Mouse (Mus musculus): Measurements from ENCODE around the gene Fhit.

Gene Fhit

DNA sequence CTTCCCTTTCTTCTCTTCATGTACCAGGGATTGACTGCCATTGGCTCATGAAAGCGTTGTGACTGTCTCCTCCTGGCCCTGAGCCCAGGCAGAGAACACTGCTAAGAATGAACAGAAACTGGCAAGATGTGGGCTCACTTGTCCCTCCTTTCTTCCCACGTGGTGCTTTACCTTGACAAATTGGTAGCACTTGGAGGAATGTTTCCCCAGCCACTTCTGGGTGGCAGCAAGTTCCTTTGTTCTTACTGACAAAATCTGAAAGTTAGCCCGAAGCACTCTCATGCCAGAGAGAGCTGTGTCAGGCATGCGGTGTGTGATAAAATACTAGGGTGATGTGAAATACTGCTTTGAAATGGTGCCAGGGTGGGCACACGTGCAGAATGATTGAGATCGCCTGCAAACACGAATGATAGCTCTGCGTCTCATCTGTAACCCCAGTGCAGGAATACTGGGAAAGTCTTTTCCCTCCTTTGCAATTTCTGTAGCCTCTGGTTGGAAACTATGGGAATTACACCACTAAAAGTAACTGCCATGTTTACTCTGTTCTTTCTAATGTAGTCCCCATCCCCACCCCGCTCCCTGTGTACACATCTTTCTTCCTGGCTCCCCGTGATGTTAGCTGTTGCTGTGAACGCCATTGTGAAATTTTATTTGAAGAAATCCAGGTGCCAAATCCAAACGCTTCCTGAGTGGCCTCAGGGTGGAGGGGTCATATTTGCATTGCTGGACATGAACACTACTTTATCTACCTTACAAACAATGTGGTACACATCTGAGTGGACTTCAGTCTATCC is 1555.1 kb downstream of the Fhit start:
- in situ Hi-C loops (cut with MseI, MboI), result no loop called here

DNA sequence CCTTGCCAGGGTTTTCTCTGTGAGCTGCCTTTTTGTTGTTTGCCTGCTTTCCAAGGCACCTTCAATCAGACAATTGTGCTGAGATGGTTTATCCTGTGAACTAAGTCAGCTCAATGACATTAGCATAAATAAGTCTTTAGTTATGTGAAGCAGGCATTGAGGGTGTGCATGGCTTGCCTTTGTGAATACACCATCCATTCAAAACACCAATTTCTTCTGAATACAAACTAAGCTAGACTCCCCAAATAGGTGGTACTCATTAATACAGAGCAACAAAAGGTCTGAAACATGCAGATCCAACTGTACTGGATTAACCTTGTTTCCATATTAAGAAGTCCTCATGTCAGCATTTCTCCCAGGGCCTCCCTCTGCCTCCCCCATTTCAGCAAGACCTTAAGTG is 1561.6 kb downstream of the Fhit start:
- in situ Hi-C loops (cut with MseI, MboI), result no loop called here

DNA sequence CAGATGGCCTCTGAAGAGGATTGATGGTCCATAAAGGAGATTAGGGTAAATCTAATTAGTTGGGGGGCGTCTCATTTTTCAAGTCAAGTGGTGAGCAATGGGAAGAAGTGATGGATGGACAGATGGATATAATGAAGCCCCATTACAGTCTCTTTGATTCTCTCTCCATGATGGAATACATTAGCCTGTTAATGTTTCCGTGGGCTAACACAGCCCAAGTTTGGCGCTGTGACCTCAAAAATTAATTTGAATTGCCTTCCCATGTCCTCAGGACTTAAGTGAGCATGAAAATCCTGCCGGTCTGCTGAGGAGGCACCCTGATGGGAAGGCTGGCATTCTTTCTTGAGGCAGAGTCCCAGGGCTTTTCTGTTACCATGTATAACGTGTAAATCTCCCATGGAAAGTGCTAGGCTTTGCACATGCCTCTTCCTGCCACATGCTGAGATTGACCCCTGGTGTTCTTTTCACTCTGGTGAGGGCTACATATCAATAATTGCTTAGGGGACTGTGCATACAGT is 1564.3 kb downstream of the Fhit start:
- in situ Hi-C loops (cut with MseI, MboI), result no loop called here

DNA sequence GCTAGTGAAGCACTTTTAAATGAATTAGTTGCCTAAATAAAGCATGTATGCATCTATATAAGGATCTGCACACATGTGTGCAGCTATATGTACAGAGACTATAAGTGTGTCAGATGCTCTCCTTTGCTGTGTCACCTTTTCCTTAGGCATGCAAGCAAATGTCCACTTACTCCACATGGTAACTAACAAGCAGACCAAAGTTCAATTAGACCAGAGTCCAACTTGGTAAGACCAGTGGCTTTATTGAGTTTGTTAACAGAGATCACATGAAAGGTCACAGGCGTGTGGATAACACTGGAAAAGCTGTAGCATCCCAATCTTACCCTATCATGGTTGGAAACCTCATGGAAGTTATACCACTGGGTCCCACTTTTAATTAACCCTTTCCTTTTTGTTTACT is 1572.7 kb downstream of the Fhit start:
- in situ Hi-C loops (cut with MseI, MboI), result no loop called here

DNA sequence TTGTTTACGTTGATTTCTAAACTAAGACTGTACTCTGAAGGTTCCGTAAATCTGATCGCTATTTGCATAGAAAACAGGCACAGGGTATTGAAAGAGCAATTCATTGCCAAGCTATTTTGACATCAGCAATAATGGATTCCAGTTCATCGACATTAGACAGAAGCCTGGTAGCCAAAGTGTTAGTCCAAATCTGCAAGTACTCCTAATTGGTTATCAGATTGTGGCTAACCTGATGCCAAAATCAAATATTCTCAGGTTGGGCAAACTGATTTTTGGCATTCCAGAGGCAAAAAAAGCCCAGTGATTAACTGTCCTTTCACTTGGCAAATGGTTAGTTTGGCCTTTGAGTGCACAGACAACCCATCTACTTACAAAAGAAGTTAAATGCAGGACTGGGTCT is 1573.9 kb downstream of the Fhit start:
- in situ Hi-C loops (cut with MseI, MboI), result no loop called here

DNA sequence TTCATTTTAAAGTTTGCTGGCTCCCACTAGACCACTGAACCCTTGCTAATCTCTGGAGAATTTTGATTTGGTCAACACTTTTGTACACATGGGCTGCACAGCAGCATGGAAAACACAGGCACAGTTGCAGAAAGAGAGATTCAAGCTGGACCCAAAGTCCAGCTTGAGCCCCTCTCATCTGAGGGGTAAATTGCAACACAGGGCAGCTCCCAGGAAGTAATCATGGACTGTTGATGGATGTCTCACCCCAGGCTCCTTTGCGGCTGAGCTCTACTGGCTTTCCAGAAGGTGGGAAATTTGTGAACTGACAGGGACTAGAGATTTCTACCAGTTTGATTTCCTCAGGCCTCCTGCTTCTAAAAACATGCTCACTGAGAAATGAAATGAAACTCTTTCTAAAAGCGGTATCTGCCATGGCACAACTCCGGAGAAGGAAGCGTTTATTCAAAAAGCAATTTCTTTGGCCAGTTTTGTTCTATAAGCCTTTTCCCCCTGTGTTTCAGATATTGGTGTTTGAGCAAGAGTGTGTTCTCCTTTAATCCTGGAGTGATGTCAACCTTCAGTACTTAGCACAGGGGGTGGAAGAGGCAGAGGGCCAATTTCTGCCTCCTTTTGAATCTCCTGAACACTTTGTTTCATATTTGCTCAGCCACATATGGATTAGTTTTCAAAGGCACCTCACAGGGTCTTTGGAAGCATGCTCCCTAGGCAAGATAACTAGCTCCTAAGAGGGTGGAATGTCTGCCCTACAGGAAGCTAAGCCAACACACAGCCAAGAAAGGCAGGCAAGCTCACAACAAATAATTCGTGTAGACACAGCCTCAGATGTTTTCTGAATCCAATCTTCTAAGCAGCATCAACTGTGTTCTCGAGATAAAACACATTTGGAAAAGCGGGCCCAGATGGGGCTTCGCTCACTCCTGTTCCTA is 1578.3 kb downstream of the Fhit start:
- in situ Hi-C loops (cut with MseI, MboI), result no loop called here

DNA sequence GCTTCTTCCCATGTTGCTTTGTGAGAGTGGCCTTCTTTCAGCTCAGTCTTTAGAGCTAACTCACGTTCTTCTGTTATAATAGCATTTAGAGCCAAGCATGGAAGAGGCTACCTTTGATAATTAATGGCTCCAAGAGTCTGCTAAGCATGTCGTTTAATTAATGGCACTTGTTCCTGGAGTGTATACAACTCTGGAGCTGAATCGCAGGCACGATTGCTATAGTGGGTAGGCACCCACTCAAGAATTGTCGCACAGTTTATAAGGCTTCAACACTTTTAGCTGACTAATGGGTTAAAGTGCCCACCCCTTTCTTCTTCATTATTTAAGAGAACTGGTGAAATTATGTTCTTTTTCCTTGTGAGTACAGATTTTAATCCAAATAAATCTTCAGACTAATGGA is 1605.5 kb downstream of the Fhit start:
- in situ Hi-C loops (cut with MseI, MboI), result no loop called here

DNA sequence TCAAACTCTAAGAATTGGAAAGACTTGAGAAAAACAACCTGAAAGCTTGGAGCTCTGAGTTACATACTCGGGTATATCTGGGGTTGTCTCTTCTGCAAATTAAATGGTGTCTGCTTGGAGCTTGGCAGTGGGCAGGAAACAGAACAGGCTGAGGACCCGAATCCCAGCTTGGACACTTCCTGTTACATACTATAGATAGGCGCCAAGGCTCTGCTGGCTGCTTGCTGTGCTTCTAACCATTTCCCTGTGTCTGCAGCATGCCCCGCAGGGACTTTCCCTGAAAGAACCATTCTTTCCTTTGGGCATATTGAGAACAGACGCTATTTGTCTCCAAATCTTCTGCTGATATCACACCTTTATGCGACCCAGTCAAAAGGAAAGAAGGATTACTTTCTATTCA is 1606.0 kb downstream of the Fhit start:
- in situ Hi-C loops (cut with MseI, MboI), result no loop called here

DNA sequence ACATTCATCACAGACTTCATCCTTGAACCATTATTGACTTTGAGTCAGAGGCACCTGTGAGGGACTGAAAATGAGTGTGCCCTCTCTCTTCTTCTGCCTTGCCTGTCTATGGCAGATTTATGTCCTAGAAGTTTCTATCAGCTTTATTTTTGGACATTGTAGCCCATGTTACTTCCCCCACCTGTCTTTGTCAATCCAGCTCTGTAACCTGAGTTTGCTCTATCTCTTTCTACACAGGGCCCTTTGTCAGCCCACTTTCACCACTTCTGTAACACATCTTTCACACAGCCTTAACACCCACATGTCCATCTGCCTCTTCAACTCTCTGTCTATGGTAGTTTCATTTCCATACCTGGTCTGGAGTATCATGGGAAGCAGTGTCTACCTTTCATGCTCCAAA is 1609.7 kb downstream of the Fhit start:
- in situ Hi-C loops (cut with MseI, MboI), result no loop called here

DNA sequence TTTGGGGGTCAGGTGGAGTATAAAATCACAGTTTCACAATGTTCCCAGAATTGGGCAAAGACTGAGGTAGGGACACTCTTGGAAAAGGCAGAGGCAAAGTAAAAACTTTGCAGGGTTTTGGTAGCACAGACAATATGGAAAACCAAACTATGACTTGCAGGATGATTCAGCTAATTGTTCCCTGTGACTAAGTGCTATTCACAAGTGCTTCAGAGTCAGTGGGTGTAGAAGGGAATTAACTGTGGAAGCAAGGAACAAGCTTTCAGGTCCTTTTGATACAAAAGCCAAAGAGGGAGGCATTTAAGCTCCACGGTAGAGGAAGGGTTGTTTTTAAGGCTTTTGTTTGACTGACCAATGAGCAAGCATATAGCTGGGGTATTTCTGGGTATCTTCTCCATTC is 1613.9 kb downstream of the Fhit start:
- in situ Hi-C loops (cut with MseI, MboI), result no loop called here

DNA sequence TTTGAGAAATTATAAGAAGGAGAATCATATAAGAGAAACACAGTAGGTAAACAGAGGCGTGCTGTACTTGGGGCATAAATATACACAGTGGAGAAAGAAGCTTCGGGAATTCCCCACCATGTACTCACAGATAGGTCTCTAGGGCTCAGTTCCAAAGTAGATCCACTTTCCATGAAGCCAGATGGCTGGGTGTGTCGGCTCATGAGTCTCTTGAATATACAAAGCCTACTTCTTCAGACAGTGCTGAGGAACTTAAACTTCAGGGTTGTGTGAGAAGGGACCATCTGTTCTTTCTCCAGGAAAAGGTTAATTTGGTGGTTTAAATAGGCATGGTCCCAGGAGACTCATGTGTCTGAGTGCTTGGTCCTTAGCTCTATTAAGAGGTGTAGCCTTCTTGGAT is 1617.5 kb downstream of the Fhit start:
- in situ Hi-C loops (cut with MseI, MboI), result no loop called here

DNA sequence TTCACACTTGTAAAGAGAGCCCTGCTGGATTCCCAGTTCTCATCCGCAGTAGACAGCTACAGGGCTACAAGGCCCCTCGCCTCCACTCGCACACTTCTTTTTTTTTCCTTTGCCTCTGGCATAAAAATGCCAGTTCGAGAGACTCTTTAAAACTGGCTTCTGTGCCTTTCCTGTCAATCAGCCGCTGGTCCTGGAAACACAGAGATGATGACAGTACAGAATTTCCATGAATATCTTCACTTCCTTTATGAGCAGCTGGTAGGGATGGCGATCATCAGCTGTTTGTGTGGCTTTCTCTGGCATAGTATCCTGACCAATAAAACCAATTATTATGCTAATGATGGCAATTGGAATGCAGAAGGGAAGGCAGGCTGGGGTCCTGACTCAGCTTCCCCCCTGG is 1626.3 kb downstream of the Fhit start:
- in situ Hi-C loops (cut with MseI, MboI), result no loop called here

DNA sequence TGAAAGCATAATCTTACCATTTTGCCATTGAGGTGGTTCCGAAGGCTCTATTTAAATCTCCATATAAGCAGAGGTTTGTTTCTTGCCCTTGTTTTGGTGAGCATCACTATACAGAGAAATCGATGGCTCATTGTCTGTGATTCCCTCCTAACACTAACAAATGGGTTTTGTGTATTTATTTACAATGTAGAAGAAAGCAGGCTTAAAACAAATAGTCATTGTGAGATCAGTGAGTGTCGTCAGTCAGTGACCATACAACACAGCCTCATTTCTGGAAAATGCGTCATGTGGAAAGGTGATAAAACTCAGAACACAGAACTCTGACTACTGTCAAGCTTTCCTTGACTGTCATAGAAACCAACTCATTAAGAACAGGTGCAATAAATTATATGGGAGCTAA is 1632.6 kb downstream of the Fhit start:
- in situ Hi-C loops (cut with MseI, MboI), result no loop called here

DNA sequence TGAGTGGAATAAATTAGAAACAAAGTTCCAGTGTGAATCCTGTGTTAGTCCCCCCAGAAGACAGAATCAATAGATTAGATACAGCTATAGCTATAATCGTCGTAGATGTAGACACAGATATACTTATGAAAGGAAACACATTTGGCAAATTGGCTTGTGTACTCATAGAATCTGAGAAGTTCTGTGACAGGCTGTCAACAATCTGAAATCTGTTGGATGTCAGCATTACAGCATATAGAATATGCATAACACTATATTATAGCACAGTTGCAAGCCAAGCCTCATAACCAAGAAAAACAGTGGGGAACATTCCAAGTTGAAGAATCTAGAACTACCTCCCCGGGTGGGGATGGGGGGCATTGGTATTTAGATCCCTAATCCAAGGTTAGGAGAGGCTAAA is 1635.7 kb downstream of the Fhit start:
- in situ Hi-C loops (cut with MseI, MboI), result no loop called here

DNA sequence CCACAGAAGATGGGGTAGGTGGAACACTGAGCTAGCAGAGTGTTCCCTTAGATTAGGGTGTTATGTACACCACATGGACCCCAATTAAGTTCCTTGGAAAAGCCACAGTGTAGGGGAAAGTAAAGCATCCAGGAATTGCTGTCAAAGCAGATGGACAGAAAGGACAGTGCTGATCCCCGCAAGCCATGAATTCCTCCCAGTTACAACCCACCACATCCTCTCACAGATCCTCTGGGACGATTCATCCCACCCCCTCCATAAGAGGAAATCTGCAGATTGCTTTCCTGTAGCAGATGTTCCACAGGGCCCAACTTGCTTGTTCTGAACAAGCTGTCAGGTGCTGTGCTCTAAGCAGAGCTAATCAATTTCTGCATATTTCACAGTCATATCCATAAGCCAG is 1644.2 kb downstream of the Fhit start:
- in situ Hi-C loops (cut with MseI, MboI), result no loop called here

DNA sequence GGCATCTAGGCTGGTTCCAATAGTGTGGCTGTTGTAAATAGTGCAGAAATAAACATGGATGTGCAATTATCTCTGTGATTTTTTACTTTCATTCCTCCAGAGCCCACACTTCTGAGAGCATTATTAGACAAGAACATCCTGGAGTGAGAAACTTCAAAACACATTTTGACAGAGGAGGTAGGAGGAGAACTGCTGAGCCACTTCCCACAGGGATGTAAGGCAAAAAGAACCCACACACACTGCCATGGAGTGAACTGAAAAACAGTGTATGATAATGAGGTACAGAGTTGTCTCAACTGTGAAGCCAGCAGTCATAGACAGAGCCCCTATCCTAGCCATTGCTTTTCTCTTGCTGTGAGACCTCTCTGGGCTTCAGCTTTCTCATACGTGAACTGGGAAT is 1652.2 kb downstream of the Fhit start:
- in situ Hi-C loops (cut with MseI, MboI), result no loop called here
